Comparison of ENCODE assay signal across 25 mouse cellular contexts in the genomic region with DNA sequence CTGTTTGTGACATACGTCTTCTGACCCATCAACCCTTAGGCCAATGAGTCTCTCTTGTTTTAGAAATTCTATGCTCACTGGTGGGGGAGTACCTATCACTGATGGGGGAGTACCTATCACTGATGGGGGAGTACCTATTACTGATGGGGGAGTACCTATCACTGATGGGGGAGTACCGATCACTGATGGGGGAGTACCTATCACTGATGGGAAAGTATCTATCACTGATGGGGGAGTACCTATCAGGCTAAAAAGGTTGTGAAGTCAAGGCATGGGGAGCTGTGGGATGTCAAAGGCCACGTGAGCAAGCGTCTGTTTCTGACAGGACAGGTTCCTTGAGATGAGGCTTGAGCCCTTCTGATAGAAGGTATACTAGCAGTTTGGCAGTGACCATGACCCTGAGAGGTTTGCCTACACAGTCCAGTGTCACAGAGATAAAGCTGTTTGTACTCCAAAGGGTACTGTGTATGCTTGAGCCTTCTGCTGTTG.
"Had no signal": no experiment of that assay in that cellular context is flagged by ENCODE, and none has a peak within 500 bp of the region (broad histone marks: within the 10 kb centered on the region; RNA-seq: fewer than 3 reads in every experiment).

No protein-coding gene starts in this region.

- ATAC-seq: forebrain, embryonic 13.5 days; forebrain, embryonic 14.5 days; forebrain, embryonic 15.5 days; forebrain, embryonic 16.5 days; forebrain, postnatal 0 days had no signal

- H3K4me3 ChIP-seq: embryonic facial prominence, embryonic 10.5 days; embryonic facial prominence, embryonic 12.5 days; embryonic facial prominence, embryonic 13.5 days; embryonic facial prominence, embryonic 15.5 days; erythroblast, embryonic 14.5 days; forebrain, embryonic 10.5 days; forebrain, embryonic 12.5 days; forebrain, embryonic 13.5 days; forebrain, embryonic 15.5 days; gastrocnemius, adult 2 months; heart, adult 2 months; heart, embryonic 10.5 days had no signal

- H3K36me3 ChIP-seq: embryonic facial prominence, embryonic 10.5 days; embryonic facial prominence, embryonic 12.5 days; embryonic facial prominence, embryonic 13.5 days; embryonic facial prominence, embryonic 15.5 days; forebrain, embryonic 10.5 days; forebrain, embryonic 12.5 days; forebrain, embryonic 15.5 days; heart, embryonic 10.5 days had no signal

- H3K9ac ChIP-seq: embryonic facial prominence, embryonic 12.5 days; embryonic facial prominence, embryonic 13.5 days; embryonic facial prominence, embryonic 15.5 days; forebrain, embryonic 12.5 days; forebrain, embryonic 13.5 days; forebrain, embryonic 15.5 days; forebrain, postnatal 0 days had no signal

- H3K4me2 ChIP-seq: embryonic facial prominence, embryonic 12.5 days; embryonic facial prominence, embryonic 13.5 days; embryonic facial prominence, embryonic 15.5 days; forebrain, embryonic 12.5 days; forebrain, embryonic 13.5 days; forebrain, embryonic 15.5 days; heart, embryonic 11.5 days had no signal

- H3K27ac ChIP-seq: embryonic facial prominence, embryonic 10.5 days; embryonic facial prominence, embryonic 12.5 days; embryonic facial prominence, embryonic 13.5 days; embryonic facial prominence, embryonic 15.5 days; forebrain, embryonic 10.5 days; forebrain, embryonic 12.5 days; forebrain, embryonic 13.5 days; forebrain, embryonic 15.5 days; gastrocnemius, adult 2 months; heart, adult 2 months; heart, embryonic 10.5 days had no signal

- H3K27me3 ChIP-seq: embryonic facial prominence, embryonic 12.5 days; embryonic facial prominence, embryonic 13.5 days; embryonic facial prominence, embryonic 15.5 days; forebrain, embryonic 12.5 days; forebrain, embryonic 13.5 days; forebrain, embryonic 15.5 days had no signal

- DNase-seq: cerebellum, postnatal 10 days; cerebellum, postnatal 14 days; cerebellum, postnatal 25 days; cerebellum, postnatal 36 days; embryo, embryonic 11 days; forebrain, postnatal 0 days; gastrocnemius, adult 2 months; gastrocnemius, postnatal 10 days; gastrocnemius, postnatal 14 days; gastrocnemius, postnatal 25 days; heart, adult 18-20 months; heart, adult 2 months had no signal

- H3K9me3 ChIP-seq: embryonic facial prominence, embryonic 10.5 days; embryonic facial prominence, embryonic 12.5 days; embryonic facial prominence, embryonic 13.5 days; embryonic facial prominence, embryonic 15.5 days; forebrain, embryonic 10.5 days; forebrain, embryonic 12.5 days; forebrain, embryonic 13.5 days; forebrain, embryonic 15.5 days; heart, embryonic 10.5 days had no signal

- H3K4me1 ChIP-seq: embryonic facial prominence, embryonic 10.5 days; embryonic facial prominence, embryonic 12.5 days; embryonic facial prominence, embryonic 13.5 days; embryonic facial prominence, embryonic 15.5 days; forebrain, embryonic 10.5 days; forebrain, embryonic 12.5 days; forebrain, embryonic 13.5 days; heart, embryonic 10.5 days had no signal
